Mouse (Mus musculus) neutrophil, adult 5-6 weeks (primary cell): Measurements from ENCODE around the gene Morc2a. TPM values are rescaled to one million over a fixed set of nuclear protein-coding genes. Genes with fewer than 3 reads are reported as not detected.

Experiments used
- ATAC-seq: fragments of 151-379, 151-347 bp; 2 replicates; pipeline ENCODE4 v1.8.0; 2017; ENCODE audit warnings: mild to moderate bottlenecking, moderate TSS enrichment; ENCODE audit not compliant: insufficient number of reproducible peaks, poor library complexity, low FRiP score, severe bottlenecking; ENCODE audit errors: extremely low read depth
- total RNA-seq: library from RNA; stranded (forward); fragments of 200-1000 nt; gene quantifications from 2 replicates; pipeline ENCODE4 v1.2.3, GENCODE M21; 2017

Gene Morc2a
- total RNA-seq, 1 experiment from 2014 or later: 30.0 TPM

DNA sequence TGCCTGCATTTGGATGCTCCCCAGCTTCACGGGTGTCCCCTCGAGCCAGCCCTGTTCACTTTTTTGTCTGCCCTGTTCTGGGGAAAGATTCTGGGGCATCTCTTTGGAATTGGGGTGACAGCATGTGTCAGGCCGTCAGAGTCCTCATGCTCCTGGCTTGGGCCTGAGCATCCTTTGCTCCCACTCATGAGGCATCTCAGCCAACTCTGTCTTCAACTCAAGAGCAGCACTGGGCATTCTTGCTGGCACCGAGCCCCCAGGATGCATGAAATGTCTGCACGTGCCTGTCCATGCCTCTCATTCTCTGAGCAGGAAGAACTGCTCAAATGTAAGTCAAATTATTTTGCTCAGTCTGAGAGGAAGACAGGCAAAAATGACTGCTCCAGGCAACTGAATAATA is 75.7 kb downstream of the Morc2a start:
- no peak for ATAC-seq

DNA sequence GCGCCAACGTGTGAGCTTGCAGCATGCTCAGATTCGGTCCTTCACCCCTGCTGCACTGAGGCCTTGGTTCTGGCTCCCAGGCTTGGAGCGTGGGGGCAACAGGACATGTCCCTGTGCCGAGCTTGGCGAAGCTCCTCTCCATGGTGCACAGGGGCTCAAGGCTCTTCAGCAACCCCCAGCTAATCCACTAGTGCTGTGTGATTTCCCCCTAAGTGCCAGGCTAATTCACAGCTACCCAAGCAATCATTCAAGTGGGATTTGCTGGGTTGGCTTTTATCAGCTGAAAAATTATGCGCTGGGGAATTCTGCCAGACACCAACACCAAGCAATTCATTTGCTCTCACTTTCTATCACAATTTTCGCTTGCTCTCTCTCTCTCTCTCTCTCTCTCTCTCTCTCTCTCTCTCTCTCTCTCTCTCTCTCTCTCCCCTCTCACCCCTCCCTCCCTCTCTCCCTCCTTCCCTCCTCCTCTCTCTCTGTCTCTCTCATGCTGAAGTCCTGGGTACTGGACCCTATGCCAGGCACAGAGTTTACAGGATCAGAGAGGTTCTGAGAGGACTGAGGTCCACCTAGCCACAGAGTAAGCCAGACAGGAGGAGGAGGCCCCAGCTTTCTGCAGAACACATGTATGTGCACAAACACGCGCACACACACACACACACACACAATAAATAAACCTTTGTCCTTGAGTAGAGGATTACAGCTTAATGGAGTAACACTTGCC is 76.5 kb downstream of the Morc2a start:
- ATAC-seq: no peak

DNA sequence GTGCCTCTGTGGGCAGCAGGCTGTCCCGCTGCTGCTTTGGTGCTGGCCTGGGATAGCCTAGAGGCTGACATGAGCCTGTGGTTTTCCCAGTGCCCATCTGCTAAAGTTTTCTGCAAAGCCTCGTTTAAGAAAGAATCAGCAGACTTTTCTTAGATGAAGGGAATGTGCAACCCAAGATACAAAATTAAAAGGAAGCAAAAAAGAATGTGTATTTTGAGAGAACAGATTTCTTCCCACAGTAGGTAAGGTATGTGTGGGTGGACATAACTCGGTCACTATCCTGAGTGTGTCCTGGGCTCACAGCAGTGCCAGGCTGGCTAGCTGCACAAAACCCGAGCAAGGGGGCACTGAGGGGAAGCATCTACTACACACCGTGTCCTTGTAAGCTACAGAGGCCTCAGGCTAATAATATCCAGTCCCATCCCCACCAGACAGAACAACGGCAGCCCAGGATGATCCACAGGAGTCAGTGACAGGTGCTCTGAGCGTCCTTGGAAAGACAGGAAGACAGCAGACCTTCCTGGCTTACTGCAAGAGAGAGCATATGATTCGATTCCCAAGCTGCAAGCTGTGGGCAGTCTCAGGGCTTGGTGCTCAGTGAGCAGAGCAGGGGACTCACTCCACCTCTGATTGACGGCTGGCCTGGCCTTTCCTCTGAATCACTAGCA is 78.6 kb downstream of the Morc2a start:
- ATAC-seq: no peak

DNA sequence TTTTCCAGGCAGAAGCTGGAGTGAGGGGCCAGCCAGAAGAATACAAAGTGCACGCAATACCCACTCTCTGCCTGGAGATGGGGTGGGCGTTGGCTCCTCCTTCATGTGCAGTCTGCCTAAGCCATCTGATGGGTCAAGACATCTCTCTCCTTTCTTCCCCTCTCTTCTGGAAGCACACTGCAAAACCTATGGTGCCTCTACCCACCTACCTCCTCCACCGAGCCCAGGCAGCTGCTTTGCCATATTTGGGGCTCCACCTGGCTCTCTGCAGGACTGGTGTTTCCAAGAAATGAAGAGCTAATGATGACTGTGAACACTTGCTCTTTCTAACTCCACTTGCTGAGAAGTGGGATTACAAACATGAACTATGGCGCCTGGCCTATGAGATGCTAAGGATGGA is 82.5 kb downstream of the Morc2a start:
- no peak for ATAC-seq

DNA sequence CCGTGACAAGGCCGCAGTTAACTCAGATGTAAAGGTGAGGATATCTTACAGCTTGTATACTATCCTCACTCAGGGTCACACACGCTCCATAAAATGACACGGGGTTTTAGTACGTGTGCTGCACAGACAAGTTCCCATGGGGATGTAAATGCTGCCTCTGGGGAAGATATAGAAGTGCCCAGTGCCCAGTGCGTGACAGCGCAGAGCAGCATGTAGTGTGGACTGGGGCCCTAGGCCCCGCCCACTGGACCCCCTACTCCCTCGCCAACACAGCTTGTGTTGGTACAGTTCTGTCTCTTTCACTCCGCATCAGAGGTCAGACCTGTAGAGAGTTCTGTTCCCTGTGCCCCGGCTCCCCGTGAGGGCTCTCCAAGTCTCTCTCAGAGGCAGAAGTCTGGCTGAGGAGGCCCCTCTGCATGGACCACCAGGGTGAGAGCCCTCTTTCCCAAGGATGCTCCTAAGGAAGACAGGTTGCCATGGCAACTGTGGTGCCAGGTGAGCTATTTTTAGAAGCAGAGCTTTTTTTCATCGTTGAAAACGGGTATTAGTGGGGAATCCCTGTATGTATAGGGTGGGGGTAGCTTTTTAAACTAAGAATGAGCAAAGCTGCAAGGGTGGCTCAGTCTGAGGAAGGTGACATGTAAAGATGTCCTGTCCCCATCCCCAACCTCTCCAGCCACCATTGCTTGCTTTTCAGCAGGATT is 85.1 kb downstream of the Morc2a start:
- no peak for ATAC-seq

DNA sequence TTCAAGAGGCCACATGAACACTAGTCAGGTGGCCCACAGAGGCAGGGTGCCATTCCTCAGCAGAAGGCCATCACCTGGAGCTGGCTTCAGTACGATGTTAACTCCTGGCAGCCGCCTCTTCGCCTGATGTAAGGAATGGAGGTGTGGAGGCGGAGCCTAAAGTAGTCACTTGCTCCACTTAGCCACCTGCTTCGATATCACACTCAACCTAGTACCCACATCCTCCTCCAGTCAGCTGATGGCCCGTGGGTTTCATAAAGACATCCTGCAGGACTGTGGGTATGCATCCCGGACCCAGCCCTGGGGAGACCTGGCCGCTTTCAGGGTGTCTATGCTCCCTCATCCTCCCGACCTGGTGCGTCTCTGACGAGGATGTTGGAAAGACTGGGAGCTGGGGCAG is 86.7 kb downstream of the Morc2a start:
- no peak for ATAC-seq

DNA sequence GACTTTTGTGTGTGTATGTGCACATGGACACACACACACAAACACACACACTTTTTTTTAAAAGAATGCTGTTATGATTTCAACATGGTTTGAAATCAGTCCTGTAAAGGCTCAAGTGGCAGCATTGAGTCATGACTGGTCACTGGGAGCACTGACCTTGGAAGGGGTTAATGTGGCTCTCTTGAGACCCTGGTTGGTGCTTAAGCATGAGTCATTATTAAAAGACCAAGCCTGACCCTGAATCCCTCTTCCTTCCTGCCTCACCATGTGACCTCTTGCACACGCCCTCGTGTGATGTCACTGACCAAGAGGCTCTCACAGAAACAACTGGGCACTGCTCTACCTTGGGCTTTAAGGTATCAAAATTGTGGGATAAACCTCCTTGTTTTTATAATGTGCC is 89.8 kb downstream of the Morc2a start:
- no peak for ATAC-seq

Other genes with a start within 250 kb of the Morc2a start
- gene Limk2, start 240.0 kb upstream of the Morc2a start, total RNA-seq: 46.5 and 53.3 TPM in 2 replicates
- 18.4 and 22.3 TPM in 2 replicates for gene Rnf185, start 196.8 kb upstream of the Morc2a start, total RNA-seq
- 0.61 and 0.70 TPM in 2 replicates for gene Pla2g3, start 160.9 kb upstream of the Morc2a start, total RNA-seq
- 0.70 and 1.4 TPM in 2 replicates for gene Inpp5j, start 144.4 kb upstream of the Morc2a start, total RNA-seq
- gene Selenom, start 134.5 kb upstream of the Morc2a start, total RNA-seq: 0.86 and 2.0 TPM in 2 replicates
- gene Smtn, start 108.6 kb upstream of the Morc2a start, total RNA-seq: 2.2 and 3.1 TPM in 2 replicates
- not detected in 2 replicates for gene Osbp2, start 214.7 kb downstream of the Morc2a start, total RNA-seq
- 0.25 and 0.47 TPM in 2 replicates for gene 4921536K21Rik, start 245.9 kb downstream of the Morc2a start, total RNA-seq
- gene Dusp18, start 246.0 kb downstream of the Morc2a start, total RNA-seq: 0.81 and 1.5 TPM in 2 replicates